Mouse (Mus musculus): ENCODE data around the gene Tmc1. TPM values are rescaled to one million over a fixed set of nuclear protein-coding genes. Genes with fewer than 3 reads are reported as not detected.

Gene Tmc1
- polyA plus RNA-seq, 1 experiment from 2014 or later, result 0.14 TPM

DNA sequence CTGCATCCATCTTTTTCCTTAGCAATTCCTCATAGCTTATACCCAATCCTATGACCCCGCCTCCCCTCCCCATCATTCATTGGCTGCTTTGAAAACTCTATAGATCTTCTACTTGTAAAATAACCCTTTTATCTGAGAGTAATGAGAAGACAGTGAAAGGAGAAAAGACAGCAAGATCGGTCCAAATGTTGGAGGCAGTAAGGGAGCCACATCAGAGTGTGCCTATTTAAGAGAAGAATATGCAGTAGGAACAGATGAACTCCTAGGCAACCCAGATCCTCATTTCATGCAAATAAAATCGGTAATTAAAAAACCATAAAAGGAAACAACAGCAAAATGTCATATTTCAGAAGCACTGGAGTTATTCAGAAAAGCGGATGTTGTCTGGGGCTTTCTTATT is 35.8 kb downstream of the Tmc1 start:
- Histone ChIP-seq H3K27me3 (ENCODE audit: control insufficient read depth, insufficient read depth, low read length) (no peaks in the 10 kb centered on the region), H3K27ac (ENCODE audit: low read depth, low read length) (no peak overlapping the region), H3K4me1 (ENCODE audit: control insufficient read depth, insufficient read depth, low read length) (no peaks in the 10 kb centered on the region), H3K9ac (ENCODE audit: low read length) (no peak overlapping the region), H3K4me3 (ENCODE audit: low read depth, low read length) (no peak overlapping the region), H3K9me3 (ENCODE audit: control insufficient read depth, low read length) (no peaks in the 10 kb centered on the region), H3K36me3 (ENCODE audit: control insufficient read depth, insufficient read depth, low read length) (no peaks in the 10 kb centered on the region), H3K4me2 (no peak overlapping the region)
- WGBS, result 88% methylated on average over 4 of the region's 4 CpGs
- DNase-seq (ENCODE audit: low spot score, missing footprints) (no peak), ATAC-seq (ENCODE audit: low FRiP score) (no peak)

DNA sequence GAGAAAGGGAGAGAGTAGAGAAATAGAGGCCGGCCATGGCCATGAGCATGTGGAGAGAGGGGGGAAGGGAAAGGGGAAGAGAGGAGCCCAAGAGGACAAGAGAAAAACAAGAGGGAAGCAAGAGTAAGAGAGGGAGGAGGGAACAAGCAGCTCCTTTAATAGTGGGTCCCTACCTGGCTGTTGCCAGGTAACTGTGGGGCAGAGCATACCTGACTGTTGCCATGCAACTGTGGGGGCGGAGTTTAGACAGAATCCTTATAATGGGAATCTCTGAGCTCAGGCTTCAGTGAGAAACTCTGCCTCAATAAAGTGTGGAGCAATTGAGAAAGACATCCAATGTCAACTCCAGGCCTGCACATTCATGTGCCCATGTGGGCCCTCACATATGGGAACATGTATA is 38.9 kb downstream of the Tmc1 start:
- H3K4me2 ChIP-seq, result no peak overlapping the region
- no peak for DNase-seq (ENCODE audit: low spot score, missing footprints)
- WGBS, result 92% methylated on average over 2 of the region's 2 CpGs

DNA sequence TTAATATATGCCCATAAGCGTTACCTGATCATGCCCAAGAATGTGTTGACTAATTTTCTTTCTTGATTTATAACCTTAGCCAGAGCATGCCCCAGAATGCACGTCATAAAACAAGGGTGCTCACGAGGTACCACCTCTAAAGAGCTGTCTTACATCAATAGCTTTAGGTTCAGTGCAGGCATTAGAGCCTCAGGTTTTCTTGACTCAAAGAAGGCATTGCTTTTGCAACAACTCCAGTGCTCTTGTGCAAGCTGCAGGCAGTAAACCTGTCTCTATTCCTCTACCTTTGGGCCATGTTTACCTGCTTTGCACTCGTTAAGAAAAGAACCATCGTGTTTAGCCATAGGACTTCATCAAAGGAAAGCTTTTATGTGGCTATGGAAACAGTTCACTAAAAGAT is 43.6 kb downstream of the Tmc1 start:
- Histone ChIP-seq H3K27ac (ENCODE audit: low read depth, low read length) (no peak overlapping the region), H3K4me2 (no peak overlapping the region), H3K36me3 (ENCODE audit: control insufficient read depth, insufficient read depth, low read length) (no peaks in the 10 kb centered on the region), H3K9ac (ENCODE audit: low read length) (no peak overlapping the region), H3K4me1 (ENCODE audit: control insufficient read depth, insufficient read depth, low read length) (no peaks in the 10 kb centered on the region), H3K9me3 (ENCODE audit: control insufficient read depth, low read length) (no peaks in the 10 kb centered on the region), H3K4me3 (ENCODE audit: low read depth, low read length) (no peak overlapping the region), H3K27me3 (ENCODE audit: control insufficient read depth, insufficient read depth, low read length) (no peaks in the 10 kb centered on the region)
- DNase-seq (ENCODE audit: low spot score, missing footprints) (no peak), ATAC-seq (ENCODE audit: low FRiP score) (no peak)
- 90% methylated on average over 5 of the region's 5 CpGs for WGBS

More for the DNA sequence above, 38.9 kb downstream of the Tmc1 start:
- Histone ChIP-seq H3K27ac (ENCODE audit: low read depth, low read length) (no peak overlapping the region), H3K9me3 (ENCODE audit: control insufficient read depth, low read length) (no peaks in the 10 kb centered on the region), H3K9ac (ENCODE audit: low read length) (no peak overlapping the region), H3K27me3 (ENCODE audit: control insufficient read depth, insufficient read depth, low read length) (no peaks in the 10 kb centered on the region), H3K36me3 (ENCODE audit: control insufficient read depth, insufficient read depth, low read length) (no peaks in the 10 kb centered on the region), H3K4me1 (ENCODE audit: control insufficient read depth, insufficient read depth, low read length) (no peaks in the 10 kb centered on the region), H3K4me3 (ENCODE audit: low read depth, low read length) (no peak overlapping the region)
- no peak for ATAC-seq (ENCODE audit: low FRiP score)

DNA sequence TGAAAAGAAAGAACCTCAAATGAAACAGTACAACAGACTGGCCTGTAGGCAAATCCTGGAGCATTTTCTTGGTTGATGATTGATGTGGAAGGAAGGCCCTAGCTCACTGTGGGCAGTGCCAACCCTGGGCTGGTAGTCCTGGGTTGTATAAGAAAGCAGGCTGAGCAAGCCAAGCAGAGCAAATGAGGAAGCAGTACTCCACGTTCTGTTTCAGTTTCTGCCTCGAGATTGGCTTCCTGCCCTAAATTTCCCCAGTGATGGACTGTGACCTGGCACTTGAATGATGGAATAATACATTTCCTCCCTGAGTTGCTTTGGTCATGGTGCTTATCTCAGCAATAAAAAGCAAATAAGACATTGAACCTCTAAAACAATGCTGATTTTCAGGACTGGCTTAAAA is 72.8 kb downstream of the Tmc1 start:
- ATAC-seq (ENCODE audit: low FRiP score), result no peak
- H3K4me2 ChIP-seq, result no peak overlapping the region
- H3K36me3 ChIP-seq (ENCODE audit: control insufficient read depth, insufficient read depth, low read length), result no peaks in the 10 kb centered on the region
- no peaks in the 10 kb centered on the region for H3K27me3 ChIP-seq (ENCODE audit: control insufficient read depth, insufficient read depth, low read length)
- H3K27ac ChIP-seq (ENCODE audit: low read depth, low read length), result no peak overlapping the region
- H3K4me1 ChIP-seq (ENCODE audit: control insufficient read depth, insufficient read depth, low read length), result no peaks in the 10 kb centered on the region
- no peak for DNase-seq (ENCODE audit: low spot score, missing footprints)
- H3K9ac ChIP-seq (ENCODE audit: low read length), result no peak overlapping the region
- no peaks in the 10 kb centered on the region for H3K9me3 ChIP-seq (ENCODE audit: control insufficient read depth, low read length)
- H3K4me3 ChIP-seq (ENCODE audit: low read depth, low read length), result no peak overlapping the region
- WGBS, result 84% methylated on average over 2 of the region's 2 CpGs

DNA sequence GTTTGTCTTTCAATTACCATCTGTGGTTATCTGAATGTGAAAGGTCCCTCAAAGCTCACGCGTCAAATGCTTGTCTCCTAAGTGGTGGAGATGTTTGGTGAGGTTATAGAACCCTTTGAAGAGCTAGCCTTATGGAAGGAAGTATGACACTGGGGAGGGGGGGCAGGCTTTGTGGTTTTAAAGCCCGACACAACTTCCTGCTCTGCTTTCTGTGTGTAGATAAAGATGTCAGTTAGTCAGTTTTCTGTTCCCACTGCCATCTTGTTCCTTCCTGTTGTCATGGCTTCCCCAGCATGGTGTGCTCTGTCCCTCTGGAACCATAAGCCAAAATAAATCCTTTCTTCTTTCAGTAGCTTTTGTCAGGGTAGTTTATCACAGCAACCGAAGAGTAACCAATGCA is 78.1 kb downstream of the Tmc1 start:
- WGBS, result 75% methylated on average over 4 of the region's 4 CpGs
- H3K4me1 ChIP-seq (ENCODE audit: control insufficient read depth, insufficient read depth, low read length), result no peaks in the 10 kb centered on the region
- no peaks in the 10 kb centered on the region for H3K36me3 ChIP-seq (ENCODE audit: control insufficient read depth, insufficient read depth, low read length)
- no peak overlapping the region for H3K27ac ChIP-seq (ENCODE audit: low read depth, low read length)
- DNase-seq (ENCODE audit: low spot score, missing footprints), result no peak
- no peaks in the 10 kb centered on the region for H3K27me3 ChIP-seq (ENCODE audit: control insufficient read depth, insufficient read depth, low read length)
- H3K4me3 ChIP-seq (ENCODE audit: low read depth, low read length), result no peak overlapping the region
- no peaks in the 10 kb centered on the region for H3K9me3 ChIP-seq (ENCODE audit: control insufficient read depth, low read length)
- no peak overlapping the region for H3K4me2 ChIP-seq
- ATAC-seq (ENCODE audit: low FRiP score), result no peak
- no peak overlapping the region for H3K9ac ChIP-seq (ENCODE audit: low read length)

DNA sequence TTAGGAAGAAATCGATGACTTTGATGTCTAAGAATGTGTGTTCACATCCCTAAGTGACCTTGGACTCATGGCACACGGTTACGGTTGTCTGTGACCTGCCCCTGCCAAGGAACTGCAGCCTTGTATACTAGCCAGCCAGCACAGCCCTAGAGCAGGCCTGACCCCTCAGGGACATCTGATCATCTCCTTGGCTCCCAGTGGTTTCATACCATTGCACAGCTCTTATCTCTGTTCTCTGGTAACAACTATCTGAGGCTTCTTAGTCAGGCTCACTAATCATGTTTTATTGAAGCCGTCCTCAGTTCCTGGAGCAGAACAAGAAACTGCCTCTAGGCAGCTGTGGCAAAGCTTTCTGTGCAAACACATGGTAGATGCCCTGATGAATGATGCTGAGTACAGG is 92.2 kb downstream of the Tmc1 start:
- no peak overlapping the region for H3K9ac ChIP-seq (ENCODE audit: low read length)
- no peak for DNase-seq (ENCODE audit: low spot score, missing footprints)
- H3K27me3 ChIP-seq (ENCODE audit: control insufficient read depth, insufficient read depth, low read length), result no peaks in the 10 kb centered on the region
- no peak overlapping the region for H3K27ac ChIP-seq (ENCODE audit: low read depth, low read length)
- no peaks in the 10 kb centered on the region for H3K36me3 ChIP-seq (ENCODE audit: control insufficient read depth, insufficient read depth, low read length)
- no peak for ATAC-seq (ENCODE audit: low FRiP score)
- WGBS, result 91% methylated on average over 4 of the region's 4 CpGs
- H3K4me1 ChIP-seq (ENCODE audit: control insufficient read depth, insufficient read depth, low read length), result no peaks in the 10 kb centered on the region
- no peak overlapping the region for H3K4me2 ChIP-seq
- H3K9me3 ChIP-seq (ENCODE audit: control insufficient read depth, low read length), result no peaks in the 10 kb centered on the region
- no peak overlapping the region for H3K4me3 ChIP-seq (ENCODE audit: low read depth, low read length)

DNA sequence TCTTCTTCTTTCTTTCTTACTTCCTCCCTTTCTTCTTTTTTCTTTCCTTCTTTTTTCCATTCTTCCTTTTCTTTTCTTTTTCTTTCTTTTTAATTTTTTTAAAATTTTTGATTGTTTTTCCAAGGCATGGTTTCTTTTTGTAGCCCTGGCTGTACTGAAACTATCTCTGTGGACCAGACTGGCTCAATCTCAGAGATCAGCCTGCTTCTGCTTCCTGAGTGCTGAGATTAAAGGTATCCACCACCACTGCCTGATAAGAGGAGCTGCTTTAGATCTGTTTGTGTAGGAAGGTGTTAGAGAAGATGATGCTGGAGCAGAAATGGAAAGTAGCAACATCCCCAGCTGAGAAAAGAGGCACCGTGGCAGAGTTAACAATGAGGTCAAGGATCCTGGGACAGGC is 93.7 kb downstream of the Tmc1 start:
- Histone ChIP-seq H3K36me3 (ENCODE audit: control insufficient read depth, insufficient read depth, low read length) (no peaks in the 10 kb centered on the region), H3K9ac (ENCODE audit: low read length) (no peak overlapping the region), H3K27ac (ENCODE audit: low read depth, low read length) (no peak overlapping the region), H3K9me3 (ENCODE audit: control insufficient read depth, low read length) (no peaks in the 10 kb centered on the region), H3K27me3 (ENCODE audit: control insufficient read depth, insufficient read depth, low read length) (no peaks in the 10 kb centered on the region), H3K4me1 (ENCODE audit: control insufficient read depth, insufficient read depth, low read length) (no peaks in the 10 kb centered on the region), H3K4me3 (ENCODE audit: low read depth, low read length) (no peak overlapping the region), H3K4me2 (no peak overlapping the region)
- DNase-seq (ENCODE audit: low spot score, missing footprints) (no peak), ATAC-seq (ENCODE audit: low FRiP score) (no peak)
- 90% methylated on average over 1 of the region's 1 CpGs for WGBS

DNA sequence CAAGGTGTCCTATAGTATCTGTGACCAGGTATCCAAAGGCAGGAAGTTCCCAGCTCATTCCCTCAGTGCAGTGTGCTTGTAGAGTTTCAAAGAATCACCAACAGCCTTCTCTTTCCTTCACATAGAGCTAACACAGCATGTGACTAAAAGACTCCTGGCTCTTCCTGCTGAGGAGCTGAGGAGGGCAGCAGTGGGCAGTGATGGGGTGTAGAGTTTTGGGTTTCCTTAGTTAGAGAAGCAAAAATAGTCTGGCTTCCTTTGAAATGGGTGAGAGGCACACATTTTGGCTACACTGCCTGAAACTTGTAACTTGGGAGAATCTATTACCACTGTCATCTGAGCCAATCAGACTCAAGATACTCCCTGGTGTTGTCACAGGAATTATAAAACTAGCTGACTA is 96.2 kb downstream of the Tmc1 start:
- H3K27me3 ChIP-seq (ENCODE audit: control insufficient read depth, insufficient read depth, low read length), result no peaks in the 10 kb centered on the region
- no peak overlapping the region for H3K27ac ChIP-seq (ENCODE audit: low read depth, low read length)
- H3K36me3 ChIP-seq (ENCODE audit: control insufficient read depth, insufficient read depth, low read length), result no peaks in the 10 kb centered on the region
- H3K9ac ChIP-seq (ENCODE audit: low read length), result no peak overlapping the region
- ATAC-seq (ENCODE audit: low FRiP score), result no peak
- no peaks in the 10 kb centered on the region for H3K9me3 ChIP-seq (ENCODE audit: control insufficient read depth, low read length)
- H3K4me2 ChIP-seq, result no peak overlapping the region
- H3K4me1 ChIP-seq (ENCODE audit: control insufficient read depth, insufficient read depth, low read length), result no peaks in the 10 kb centered on the region
- DNase-seq (ENCODE audit: low spot score, missing footprints), result no peak
- H3K4me3 ChIP-seq (ENCODE audit: low read depth, low read length), result no peak overlapping the region

DNA sequence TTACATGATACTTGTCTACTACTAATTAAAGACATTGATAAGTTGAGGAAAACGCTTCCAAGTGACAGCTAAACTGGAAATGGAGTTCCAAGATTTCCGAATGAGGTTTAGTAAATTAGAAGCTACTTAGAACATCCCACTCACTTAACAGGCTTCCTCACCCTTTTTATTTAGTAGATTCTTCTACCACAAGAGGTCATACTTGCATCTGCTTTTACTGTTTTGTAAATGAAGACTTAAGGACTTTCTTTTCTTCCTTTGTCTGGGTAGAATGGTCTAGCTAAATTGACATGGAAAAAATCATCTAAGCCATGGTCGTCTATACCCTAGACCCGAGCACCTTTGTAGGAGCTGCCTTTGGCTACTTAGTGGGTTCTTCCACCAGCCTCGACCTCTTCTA is 105.1 kb downstream of the Tmc1 start:
- Histone ChIP-seq H3K36me3 (ENCODE audit: control insufficient read depth, insufficient read depth, low read length) (no peaks in the 10 kb centered on the region), H3K4me1 (ENCODE audit: control insufficient read depth, insufficient read depth, low read length) (no peaks in the 10 kb centered on the region), H3K9ac (ENCODE audit: low read length) (no peak overlapping the region), H3K27ac (ENCODE audit: low read depth, low read length) (no peak overlapping the region), H3K27me3 (ENCODE audit: control insufficient read depth, insufficient read depth, low read length) (no peaks in the 10 kb centered on the region), H3K4me2 (no peak overlapping the region), H3K9me3 (ENCODE audit: control insufficient read depth, low read length) (no peaks in the 10 kb centered on the region), H3K4me3 (ENCODE audit: low read depth, low read length) (no peak overlapping the region)
- 66% methylated on average over 5 of the region's 5 CpGs for WGBS
- DNase-seq (ENCODE audit: low spot score, missing footprints) (no peak), ATAC-seq (ENCODE audit: low FRiP score) (no peak)

DNA sequence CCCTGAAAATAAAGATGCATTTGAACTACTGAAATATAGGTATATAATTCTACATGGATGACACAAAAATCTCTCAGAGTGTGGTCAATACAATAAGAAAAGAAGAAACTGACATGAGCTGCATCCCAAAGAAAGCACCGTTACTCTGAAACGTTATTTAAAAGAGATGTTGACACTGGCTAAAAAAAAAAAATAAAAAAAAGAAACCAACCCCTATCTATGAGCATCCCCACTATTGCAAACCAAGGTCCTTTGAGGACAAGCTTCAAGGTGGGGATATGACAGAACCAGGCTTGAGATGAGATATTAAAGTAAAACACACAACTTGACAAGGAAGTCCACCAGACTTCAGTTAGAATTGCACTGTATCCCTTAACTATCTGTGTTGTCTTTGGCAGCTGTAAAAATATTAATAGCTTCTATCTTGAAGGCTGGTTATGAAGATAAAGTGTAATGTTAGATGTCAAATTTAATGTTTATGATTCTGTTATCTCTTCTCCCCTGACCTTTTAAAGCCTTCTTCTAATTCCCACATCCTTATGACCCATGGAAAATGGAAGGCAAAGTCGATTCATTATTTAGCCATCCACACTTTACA is 106.4 kb downstream of the Tmc1 start:
- H3K4me2 ChIP-seq, result no peak overlapping the region
- H3K36me3 ChIP-seq (ENCODE audit: control insufficient read depth, insufficient read depth, low read length), result no peaks in the 10 kb centered on the region
- H3K27ac ChIP-seq (ENCODE audit: low read depth, low read length), result no peak overlapping the region
- H3K27me3 ChIP-seq (ENCODE audit: control insufficient read depth, insufficient read depth, low read length), result no peaks in the 10 kb centered on the region
- no peaks in the 10 kb centered on the region for H3K4me1 ChIP-seq (ENCODE audit: control insufficient read depth, insufficient read depth, low read length)
- H3K9ac ChIP-seq (ENCODE audit: low read length), result no peak overlapping the region
- H3K4me3 ChIP-seq (ENCODE audit: low read depth, low read length), result no peak overlapping the region
- 86% methylated on average over 3 of the region's 3 CpGs for WGBS
- DNase-seq (ENCODE audit: low spot score, missing footprints), result no peak
- no peak for ATAC-seq (ENCODE audit: low FRiP score)
- H3K9me3 ChIP-seq (ENCODE audit: control insufficient read depth, low read length), result no peaks in the 10 kb centered on the region

All from midbrain, embryonic 11.5 days (tissue).